Mouse (Mus musculus): ENCODE measurements around the gene Lsm10. TPM values are rescaled to one million over a fixed set of nuclear protein-coding genes. Genes with fewer than 3 reads are reported as not detected.
A peak's percentile ranks its signal among the peaks of the same experiment; 100 is the strongest.

Gene Lsm10
- polyA plus RNA-seq, 1 experiment from 2014 or later: 60.6 TPM

- peaks cover 9% of the 10 kb centered on the region for H3K36me3 ChIP-seq (ENCODE audit: control insufficient read depth, insufficient read depth)
These were observed 35.1 kb downstream of the Lsm10 start for GRCm38 (mm10) chr4:126131290-126132121.

DNA sequence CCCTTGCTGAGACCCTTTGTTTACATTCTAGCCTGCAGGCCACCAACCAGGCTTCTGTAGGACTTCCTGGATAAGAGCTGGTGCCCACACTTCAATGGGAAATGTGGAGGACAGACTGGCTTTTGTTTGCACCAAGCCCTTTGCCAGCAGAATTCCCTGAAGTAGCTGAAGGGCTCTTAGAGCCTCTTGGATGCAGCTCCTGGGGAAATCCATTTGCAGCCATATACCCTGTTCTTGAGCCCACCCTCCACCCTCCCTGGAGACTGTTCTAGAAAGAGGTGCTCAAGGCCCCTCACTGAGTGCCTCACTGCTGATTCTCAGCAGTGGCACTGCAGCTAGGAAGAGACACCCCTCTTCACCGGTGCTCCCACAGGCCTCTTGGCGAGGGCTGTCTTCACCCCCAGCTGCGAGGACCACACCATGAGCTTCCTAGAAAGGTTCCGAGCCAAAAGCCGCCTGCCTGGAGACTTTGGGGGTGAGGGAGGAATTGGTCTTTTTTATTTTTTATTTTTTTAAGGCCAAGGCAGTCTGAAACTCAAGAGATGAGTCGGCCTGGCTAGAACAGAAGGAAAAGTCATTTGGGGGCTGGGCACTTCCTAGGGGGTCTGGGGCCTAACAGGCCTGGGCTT is 36.3 kb downstream of the Lsm10 start:
- H3K27ac ChIP-seq (ENCODE audit: low read length): no peak overlapping the region
- peaks cover 9% of the 10 kb centered on the region for H3K36me3 ChIP-seq (ENCODE audit: control insufficient read depth, insufficient read depth)
- WGBS: 79% methylated on average over 6 of the region's 6 CpGs
- no peak overlapping the region for H3K9ac ChIP-seq (replicated peaks; ENCODE audit: low read depth, low read length)
- no peaks in the 10 kb centered on the region for H3K9me3 ChIP-seq (ENCODE audit: control insufficient read depth, low read length)
- no peaks in the 10 kb centered on the region for H3K27me3 ChIP-seq (replicated peaks; ENCODE audit: control insufficient read depth, insufficient read depth, low read length)
- H3K4me3 ChIP-seq (replicated peaks; ENCODE audit: low read length): no peak overlapping the region
- H3K4me2 ChIP-seq (ENCODE audit: low read length): no peak overlapping the region
- ATAC-seq: no peak
- H3K4me1 ChIP-seq (replicated peaks; ENCODE audit: control insufficient read depth, insufficient read depth, low read length): peaks cover 7% of the 10 kb centered on the region; the same call in 1 of the 2 replicates

More at GRCm38 (mm10) chr4:126131290-126132121, 35.1 kb downstream of the Lsm10 start:
- Histone ChIP-seq H3K9ac (replicated peaks; ENCODE audit: low read depth, low read length) (0 out of 2 replicates have a peak overlapping the region, but pooled peaks have one; percentile 5), H3K4me2 (ENCODE audit: low read length) (no peak overlapping the region), H3K27ac (ENCODE audit: low read length) (peak overlapping the region; percentile 3; the same call in 1 of the 2 replicates), H3K4me1 (replicated peaks; ENCODE audit: control insufficient read depth, insufficient read depth, low read length) (peaks cover 7% of the 10 kb centered on the region; the same call in 1 of the 2 replicates), H3K27me3 (replicated peaks; ENCODE audit: control insufficient read depth, insufficient read depth, low read length) (no peaks in the 10 kb centered on the region), H3K9me3 (ENCODE audit: control insufficient read depth, low read length) (no peaks in the 10 kb centered on the region), H3K4me3 (replicated peaks; ENCODE audit: low read length) (no peak overlapping the region)
- ATAC-seq: peak; percentile 77
- 52% methylated on average over 10 of the region's 10 CpGs for WGBS

GRCm38 (mm10) chr4:126134236-126134635 is 37.8 kb downstream of the Lsm10 start:
- WGBS: 89% methylated on average over 4 of the region's 4 CpGs
- no peak for ATAC-seq
- Histone ChIP-seq H3K4me1 (replicated peaks; ENCODE audit: control insufficient read depth, insufficient read depth, low read length) (peaks cover 7% of the 10 kb centered on the region; the same call in 1 of the 2 replicates), H3K36me3 (ENCODE audit: control insufficient read depth, insufficient read depth) (peaks cover 6% of the 10 kb centered on the region; the same call in 1 of the 2 replicates), H3K27me3 (replicated peaks; ENCODE audit: control insufficient read depth, insufficient read depth, low read length) (no peaks in the 10 kb centered on the region), H3K4me3 (replicated peaks; ENCODE audit: low read length) (no peak overlapping the region), H3K27ac (ENCODE audit: low read length) (no peak overlapping the region), H3K9me3 (ENCODE audit: control insufficient read depth, low read length) (no peaks in the 10 kb centered on the region), H3K4me2 (ENCODE audit: low read length) (no peak overlapping the region), H3K9ac (replicated peaks; ENCODE audit: low read depth, low read length) (no peak overlapping the region)

GRCm38 (mm10) chr4:126134639-126135038 is 38.2 kb downstream of the Lsm10 start:
- WGBS: 91% methylated on average over 4 of the region's 4 CpGs
- no peaks in the 10 kb centered on the region for H3K9me3 ChIP-seq (ENCODE audit: control insufficient read depth, low read length)
- H3K4me3 ChIP-seq (replicated peaks; ENCODE audit: low read length): no peak overlapping the region
- H3K9ac ChIP-seq (replicated peaks; ENCODE audit: low read depth, low read length): no peak overlapping the region
- H3K36me3 ChIP-seq (ENCODE audit: control insufficient read depth, insufficient read depth): peaks cover 6% of the 10 kb centered on the region
- H3K4me2 ChIP-seq (ENCODE audit: low read length): no peak overlapping the region
- peaks cover 7% of the 10 kb centered on the region; the same call in 1 of the 2 replicates for H3K4me1 ChIP-seq (replicated peaks; ENCODE audit: control insufficient read depth, insufficient read depth, low read length)
- no peak for ATAC-seq
- no peak overlapping the region for H3K27ac ChIP-seq (ENCODE audit: low read length)
- no peaks in the 10 kb centered on the region for H3K27me3 ChIP-seq (replicated peaks; ENCODE audit: control insufficient read depth, insufficient read depth, low read length)

DNA sequence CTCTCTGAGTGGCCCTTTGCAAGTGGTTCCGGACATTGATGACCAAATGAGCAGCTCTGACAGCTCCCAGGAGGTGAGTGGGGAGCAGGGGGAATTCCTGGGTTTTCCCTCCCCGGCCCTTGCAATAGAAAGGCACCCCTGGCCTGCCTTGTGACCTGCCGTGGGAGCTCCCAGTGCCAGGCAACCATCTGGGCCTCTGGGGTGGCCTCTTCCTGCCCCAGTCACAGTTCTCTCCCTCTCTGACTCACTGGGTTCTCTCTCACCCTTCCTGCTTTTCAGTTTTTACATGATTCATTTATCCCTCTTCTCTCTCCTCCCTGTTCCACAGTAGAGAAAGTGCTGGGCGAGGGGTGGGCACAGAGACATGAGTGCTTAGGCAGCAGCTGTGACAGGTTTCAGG is 41.4 kb downstream of the Lsm10 start:
- Histone ChIP-seq H3K9me3 (ENCODE audit: control insufficient read depth, low read length) (no peaks in the 10 kb centered on the region), H3K27me3 (replicated peaks; ENCODE audit: control insufficient read depth, insufficient read depth, low read length) (no peaks in the 10 kb centered on the region), H3K4me3 (replicated peaks; ENCODE audit: low read length) (no peak overlapping the region), H3K36me3 (ENCODE audit: control insufficient read depth, insufficient read depth) (peaks cover 8% of the 10 kb centered on the region), H3K27ac (ENCODE audit: low read length) (no peak overlapping the region), H3K4me1 (replicated peaks; ENCODE audit: control insufficient read depth, insufficient read depth, low read length) (no peaks in the 10 kb centered on the region), H3K4me2 (ENCODE audit: low read length) (no peak overlapping the region), H3K9ac (replicated peaks; ENCODE audit: low read depth, low read length) (no peak overlapping the region)
- no peak for ATAC-seq
- WGBS: 87% methylated on average over 4 of the region's 4 CpGs

DNA sequence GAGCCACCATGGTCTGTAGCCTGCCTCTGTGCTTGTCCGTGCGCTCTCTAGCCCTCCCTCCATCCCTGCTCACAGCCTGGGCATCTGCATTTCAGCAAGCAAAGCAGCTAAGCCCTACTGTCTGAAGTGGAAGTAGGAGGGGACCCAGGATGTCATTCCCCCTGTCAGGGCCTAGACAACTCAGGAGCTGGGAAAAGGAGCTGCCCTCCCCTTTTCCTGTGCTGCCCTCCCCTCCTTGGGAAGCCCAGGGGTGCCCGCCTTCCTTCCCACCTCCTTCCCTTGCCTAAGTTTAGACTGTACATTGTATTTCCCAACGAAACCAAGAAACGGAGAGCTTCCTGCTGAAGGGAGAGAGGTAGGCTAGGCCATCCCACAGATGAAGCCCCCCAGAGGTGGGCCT is 44.6 kb downstream of the Lsm10 start:
- 87% methylated on average over 5 of the region's 5 CpGs for WGBS
- H3K4me3 ChIP-seq (replicated peaks; ENCODE audit: low read length): no peak overlapping the region
- no peak overlapping the region for H3K4me2 ChIP-seq (ENCODE audit: low read length)
- no peaks in the 10 kb centered on the region for H3K27me3 ChIP-seq (replicated peaks; ENCODE audit: control insufficient read depth, insufficient read depth, low read length)
- ATAC-seq: no peak
- no peak overlapping the region for H3K9ac ChIP-seq (replicated peaks; ENCODE audit: low read depth, low read length)
- peaks cover 8% of the 10 kb centered on the region for H3K36me3 ChIP-seq (ENCODE audit: control insufficient read depth, insufficient read depth)
- no peak overlapping the region for H3K27ac ChIP-seq (ENCODE audit: low read length)
- no peaks in the 10 kb centered on the region for H3K4me1 ChIP-seq (replicated peaks; ENCODE audit: control insufficient read depth, insufficient read depth, low read length)
- H3K9me3 ChIP-seq (ENCODE audit: control insufficient read depth, low read length): no peaks in the 10 kb centered on the region

- Histone ChIP-seq H3K9me3 (ENCODE audit: control insufficient read depth, low read length) (no peaks in the 10 kb centered on the region), H3K9ac (replicated peaks; ENCODE audit: low read depth, low read length) (no peak overlapping the region), H3K4me2 (ENCODE audit: low read length) (no peak overlapping the region), H3K4me1 (replicated peaks; ENCODE audit: control insufficient read depth, insufficient read depth, low read length) (peaks cover 17% of the 10 kb centered on the region), H3K4me3 (replicated peaks; ENCODE audit: low read length) (no peak overlapping the region), H3K36me3 (ENCODE audit: control insufficient read depth, insufficient read depth) (no peaks in the 10 kb centered on the region), H3K27ac (ENCODE audit: low read length) (no peak overlapping the region), H3K27me3 (replicated peaks; ENCODE audit: control insufficient read depth, insufficient read depth, low read length) (peaks cover 34% of the 10 kb centered on the region)
- no peak for ATAC-seq
- 46% methylated on average over 4 of the region's 4 CpGs for WGBS
These were observed 49.0 kb downstream of the Lsm10 start for GRCm38 (mm10) chr4:126145396-126145795.

GRCm38 (mm10) chr4:126146974-126147532 is 50.6 kb downstream of the Lsm10 start:
- ATAC-seq: no peak
- no peaks in the 10 kb centered on the region for H3K9me3 ChIP-seq (ENCODE audit: control insufficient read depth, low read length)
- peaks cover 34% of the 10 kb centered on the region for H3K27me3 ChIP-seq (replicated peaks; ENCODE audit: control insufficient read depth, insufficient read depth, low read length)
- no peaks in the 10 kb centered on the region for H3K36me3 ChIP-seq (ENCODE audit: control insufficient read depth, insufficient read depth)
- H3K27ac ChIP-seq (ENCODE audit: low read length): no peak overlapping the region
- H3K9ac ChIP-seq (replicated peaks; ENCODE audit: low read depth, low read length): no peak overlapping the region
- H3K4me3 ChIP-seq (replicated peaks; ENCODE audit: low read length): no peak overlapping the region
- 63% methylated on average over 9 of the region's 9 CpGs for WGBS
- H3K4me2 ChIP-seq (ENCODE audit: low read length): no peak overlapping the region
- H3K4me1 ChIP-seq (replicated peaks; ENCODE audit: control insufficient read depth, insufficient read depth, low read length): peaks cover 17% of the 10 kb centered on the region

DNA sequence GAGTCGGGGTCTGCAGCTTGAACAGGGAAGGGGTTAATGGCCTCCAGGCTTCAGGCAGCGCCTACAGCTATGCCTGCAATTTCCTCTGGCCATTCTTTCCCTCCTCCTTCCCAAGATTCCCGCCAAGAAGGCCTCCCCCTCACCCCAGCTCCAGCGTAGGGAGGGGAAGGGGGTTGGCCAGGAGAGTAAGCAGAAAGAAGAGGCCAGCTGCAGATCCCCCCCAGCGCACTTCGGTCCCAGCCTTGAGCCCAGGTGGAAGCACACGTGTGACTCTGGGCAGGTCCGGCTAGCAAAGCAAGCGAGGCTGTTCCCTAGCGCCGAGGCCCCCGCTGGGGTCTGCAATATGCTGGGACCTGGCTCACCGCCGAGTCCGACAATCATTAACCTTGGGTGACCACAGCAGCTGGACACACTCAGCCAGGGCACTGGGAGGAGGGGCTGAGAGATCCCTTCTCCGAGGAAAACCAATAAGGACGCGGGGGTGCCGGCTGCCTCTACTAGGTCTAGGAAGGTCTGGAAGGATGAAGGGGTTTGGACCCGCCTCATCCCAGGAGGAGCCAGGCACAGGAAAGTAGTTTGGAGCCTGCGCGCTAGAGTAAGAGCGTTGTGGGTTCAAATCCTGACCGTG is 51.2 kb downstream of the Lsm10 start, which contains the start of gene Eva1b:
Gene Eva1b, plus strand, starts transcription at position 212 of the 628 bp plus-strand sequence.
- Histone ChIP-seq H3K27ac (ENCODE audit: low read length) (no peak within 1 kb of the TSS), H3K9ac (replicated peaks; ENCODE audit: low read depth, low read length) (peak within 1 kb of the TSS; percentile 52), H3K4me3 (replicated peaks; ENCODE audit: low read length) (peak within 1 kb of the TSS; percentile 47), H3K36me3 (ENCODE audit: control insufficient read depth, insufficient read depth) (no peaks in the 10 kb centered on the region), H3K9me3 (ENCODE audit: control insufficient read depth, low read length) (no peaks in the 10 kb centered on the region), H3K4me2 (ENCODE audit: low read length) (peak within 1 kb of the TSS; percentile 73), H3K27me3 (replicated peaks; ENCODE audit: control insufficient read depth, insufficient read depth, low read length) (peaks cover 34% of the 10 kb centered on the region), H3K4me1 (replicated peaks; ENCODE audit: control insufficient read depth, insufficient read depth, low read length) (peaks cover 17% of the 10 kb centered on the region)
- ATAC-seq: no peak
- WGBS: 3% methylated on average over 24 of the region's 24 CpGs
